In the genomic region with DNA sequence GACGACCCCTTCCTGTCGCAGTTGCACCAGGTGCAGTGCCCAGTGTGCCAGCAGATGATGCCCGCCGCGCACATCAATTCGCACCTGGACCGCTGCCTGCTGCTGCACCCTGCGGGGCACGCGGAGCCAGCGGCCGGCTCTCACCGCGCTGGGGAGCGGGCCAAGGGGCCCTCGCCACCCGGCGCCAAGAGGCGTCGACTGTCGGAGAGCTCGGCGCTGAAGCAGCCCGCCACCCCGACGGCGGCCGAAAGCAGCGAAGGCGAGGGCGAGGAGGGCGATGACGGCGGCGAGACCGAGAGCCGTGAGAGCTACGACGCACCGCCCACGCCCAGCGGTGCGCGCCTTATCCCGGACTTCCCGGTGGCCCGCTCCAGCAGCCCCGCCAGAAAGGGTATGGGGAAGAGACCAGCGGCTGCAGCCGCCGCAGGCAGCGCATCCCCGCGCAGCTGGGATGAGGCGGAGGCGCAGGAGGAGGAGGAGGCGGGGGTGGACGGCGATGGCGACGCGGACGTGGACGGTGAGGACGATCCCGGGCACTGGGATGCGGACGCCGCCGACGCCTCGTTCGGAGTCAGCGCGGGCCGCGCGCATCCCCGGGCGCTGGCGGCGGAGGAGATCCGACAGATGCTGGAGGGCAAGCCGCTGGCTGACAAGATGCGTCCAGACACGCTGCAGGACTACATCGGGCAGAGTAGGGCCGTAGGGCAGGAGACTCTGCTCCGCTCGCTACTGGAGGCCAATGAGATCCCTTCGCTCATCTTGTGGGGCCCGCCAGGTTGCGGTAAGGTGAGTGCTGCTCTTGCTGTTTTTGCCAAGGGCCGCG, we compare ENCODE assay signal across 8 mouse cellular contexts. TPM values are rescaled to one million over a fixed set of nuclear protein-coding genes. Genes with fewer than 3 reads are reported as not detected.
DNase-seq lines count a peak whose midpoint lies in the region; ATAC-seq and TF ChIP-seq lines count a peak whose summit lies in the region.

TSS of gene D930007J09Rik (minus strand) at position 591 of the 823 bp plus-strand sequence.

- H3K27ac ChIP-seq in forebrain, embryonic 13.5 days = peak within 1 kb of the TSS; percentile 72
- peak within 1 kb of the TSS; percentile 92 for H3K27ac ChIP-seq in hindbrain, embryonic 13.5 days
- peak within 1 kb of the TSS; percentile 93 for H3K27ac ChIP-seq in left cerebral cortex, adult 2 months

- intact Hi-C loops in left cerebral cortex, adult 2 months (cut with DNase I) = no loop called here

- H3K9ac ChIP-seq in forebrain, embryonic 13.5 days = peak within 1 kb of the TSS; percentile 88
- peak within 1 kb of the TSS; percentile 93 for H3K9ac ChIP-seq in hindbrain, embryonic 13.5 days

- under 1% methylated on average over 91 of the region's 95 CpGs for WGBS in forebrain, embryonic 13.5 days
- under 1% methylated on average over 94 of the region's 95 CpGs for WGBS in hindbrain, embryonic 13.5 days

- no peak for TF ChIP-seq CTCF in left cerebral cortex, adult 2 months (IDR thresholded peaks at IDR 0.05)

- H3K9me3 ChIP-seq in forebrain, embryonic 13.5 days (replicated peaks) = no peaks in the 10 kb centered on the region
- H3K9me3 ChIP-seq in hindbrain, embryonic 13.5 days = no peaks in the 10 kb centered on the region

- H3K4me1 ChIP-seq in forebrain, embryonic 13.5 days = peaks cover 34% of the 10 kb centered on the region
- H3K4me1 ChIP-seq in hindbrain, embryonic 13.5 days (replicated peaks) = peaks cover 35% of the 10 kb centered on the region

- H3K36me3 ChIP-seq in forebrain, embryonic 13.5 days (ENCODE audit: poor library complexity, severe bottlenecking) = peaks cover 13% of the 10 kb centered on the region
- peaks cover 13% of the 10 kb centered on the region for H3K36me3 ChIP-seq in hindbrain, embryonic 13.5 days

- ATAC-seq in forebrain, embryonic 13.5 days = peak; percentile 6
- ATAC-seq in hindbrain, embryonic 13.5 days (ENCODE audit: low FRiP score) = peak; percentile 21
- no peak for ATAC-seq in monocyte, adult 5-6 weeks (replicated peaks; ENCODE audit: insufficient number of reproducible peaks, low FRiP score, low TSS enrichment, poor library complexity, severe bottlenecking)

- peak within 1 kb of the TSS; percentile 71 for H3K4me3 ChIP-seq in forebrain, embryonic 13.5 days
- peak within 1 kb of the TSS; percentile 74 for H3K4me3 ChIP-seq in hindbrain, embryonic 13.5 days
- peak within 1 kb of the TSS; percentile 86 for H3K4me3 ChIP-seq in left cerebral cortex, adult 2 months

- H3K4me2 ChIP-seq in forebrain, embryonic 13.5 days = peak within 1 kb of the TSS; percentile 87
- peak within 1 kb of the TSS; percentile 70 for H3K4me2 ChIP-seq in hindbrain, embryonic 13.5 days

- no peaks in the 10 kb centered on the region for H3K27me3 ChIP-seq in forebrain, embryonic 13.5 days
- H3K27me3 ChIP-seq in hindbrain, embryonic 13.5 days = no peaks in the 10 kb centered on the region

- peak; percentile 55 for DNase-seq in NIH3T3 (ENCODE audit: low read depth)
- DNase-seq in c-Kit-positive CD71-positive TER-119-positive erythroid progenitor cells, embryonic 14.5 days (ENCODE audit: low spot score) = peak; percentile 35
- DNase-seq in left cerebral cortex, adult 2 months (ENCODE audit: extremely low spot score in 1 of 2, low spot score in 2 of 2) = peak; percentile 60 to 65
- DNase-seq in lung, postnatal 4 days = peak; percentile 60 to 67
- DNase-seq in right cerebral cortex, adult 2 months (ENCODE audit: low spot score in 2 of 2) = peak; percentile 53 to 60

RNA-seq across cellular contexts. Expression of gene D930007J09Rik, which starts in this region (rescaled TPM):
- polyA plus RNA-seq in forebrain, embryonic 13.5 days (2015; fragmentation: Nextera tagmentation; extraction: Ambion mirVana) = not detected in 2 replicates
- not detected in 2 replicates for polyA plus RNA-seq in hindbrain, embryonic 13.5 days (2015; fragmentation: Nextera tagmentation; extraction: Ambion mirVana)
- total RNA-seq in left cerebral cortex, adult 2 months (2021) = not detected
- total RNA-seq in monocyte, adult 5-6 weeks (2017) = not detected in 3 replicates

Comparison
In these comparisons a context has a peak if more than half of its experiments do, and no peak if none do; other contexts are left out.
1. Peak in ATAC-seq, H3K4me3 ChIP-seq, H3K27ac ChIP-seq, H3K9ac ChIP-seq and H3K4me2 ChIP-seq in forebrain, embryonic 13.5 days; RNA of the gene not detected or under 1 TPM.
2. Peak in ATAC-seq, H3K4me3 ChIP-seq, H3K27ac ChIP-seq, H3K9ac ChIP-seq and H3K4me2 ChIP-seq in hindbrain, embryonic 13.5 days; RNA of the gene not detected or under 1 TPM.
3. Peak in DNase-seq, H3K4me3 ChIP-seq and H3K27ac ChIP-seq in left cerebral cortex, adult 2 months; RNA of the gene not detected or under 1 TPM.